Mouse (Mus musculus): ENCODE measurements around the gene Cmss1.

The Cmss1 gene

DNA sequence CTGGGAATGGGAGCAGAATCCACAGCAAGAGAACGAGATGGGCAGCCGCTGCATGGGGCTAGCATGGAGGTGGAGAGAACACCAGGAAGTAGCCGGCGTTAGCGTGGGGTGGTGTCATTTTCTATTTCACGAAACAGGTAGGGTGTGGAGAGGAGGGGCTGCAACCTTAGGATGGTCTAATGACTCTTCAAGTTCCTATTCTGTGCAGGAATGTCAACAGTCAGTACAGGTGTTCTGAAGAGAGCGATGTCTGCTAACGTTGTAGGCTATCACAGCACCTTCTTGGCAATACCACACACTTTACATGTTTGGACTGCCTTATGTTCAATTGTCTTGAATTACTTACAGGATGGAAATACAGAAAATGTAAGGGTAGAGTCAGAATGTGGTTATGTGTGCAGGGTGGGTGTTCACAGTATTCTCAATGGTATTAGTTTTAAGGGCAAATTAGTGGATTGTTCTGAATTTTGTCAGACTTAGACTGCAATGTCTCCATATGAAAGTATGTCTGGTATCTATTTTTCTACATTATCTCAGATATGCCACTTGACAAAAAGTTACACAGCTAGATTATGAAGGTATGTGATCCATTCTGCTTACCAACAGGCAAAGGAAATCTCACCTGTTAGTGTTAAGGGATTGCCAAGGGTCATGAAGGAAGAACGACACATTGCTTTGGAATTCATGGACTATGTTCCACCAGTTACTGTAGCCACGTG lies 311.3 kb downstream of the Cmss1 start:
- DNase-seq (ENCODE audit: extremely low spot score): no peak

GRCm38 (mm10) chr16:57292765-57293164 lies 313.9 kb downstream of the Cmss1 start, which contains the start of gene Tmem30c:
TSS of gene Tmem30c (minus strand) at chr16:57292865.
- no peak for DNase-seq (ENCODE audit: extremely low spot score)

DNA sequence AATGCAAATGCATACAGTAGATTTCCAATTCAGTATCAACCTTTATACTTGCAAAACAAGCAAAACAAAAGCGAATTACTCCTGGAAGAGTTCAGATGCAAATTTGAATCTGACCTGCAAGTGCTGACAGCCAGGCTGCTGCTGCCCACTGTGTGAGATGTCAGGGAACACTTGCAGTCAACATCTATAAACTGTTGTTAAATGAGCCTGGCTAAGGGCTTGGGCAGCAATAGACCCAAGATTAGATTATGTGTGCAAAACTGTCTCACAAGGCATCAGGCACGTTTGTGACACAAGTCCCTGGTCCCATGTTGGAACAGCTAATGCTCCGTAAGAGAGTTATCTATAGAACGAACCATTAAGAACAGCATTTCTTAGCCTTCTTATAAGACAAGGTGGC lies 314.4 kb downstream of the Cmss1 start:
- DNase-seq (ENCODE audit: extremely low spot score): no peak

DNA sequence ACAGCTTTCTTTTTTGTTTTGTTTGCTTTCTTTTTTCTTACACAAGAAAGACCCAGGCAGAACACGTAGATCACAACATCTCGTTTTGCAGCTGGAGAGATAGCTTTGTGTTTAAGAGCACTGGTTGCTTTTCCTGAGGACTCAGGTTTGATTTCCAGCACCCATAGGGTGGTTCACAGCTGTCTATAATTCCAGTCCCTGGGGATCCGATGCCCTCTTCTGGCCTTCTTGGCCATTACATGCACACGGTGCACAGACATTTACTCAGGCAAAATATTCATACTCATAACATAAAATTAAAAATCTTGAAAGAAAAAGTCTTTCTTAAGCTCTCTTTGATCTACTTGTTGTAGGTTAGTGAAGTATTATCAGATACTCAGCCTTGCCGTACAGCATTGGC lies 315.0 kb downstream of the Cmss1 start:
- no peak for DNase-seq (ENCODE audit: extremely low spot score)

GRCm38 (mm10) chr16:57281417-57281816 lies 325.2 kb downstream of the Cmss1 start:
- DNase-seq (ENCODE audit: extremely low spot score): no peak

- no peak for DNase-seq (ENCODE audit: extremely low spot score)
Measured at GRCm38 (mm10) chr16:57280221-57281217, 326.1 kb downstream of the Cmss1 start.

DNA sequence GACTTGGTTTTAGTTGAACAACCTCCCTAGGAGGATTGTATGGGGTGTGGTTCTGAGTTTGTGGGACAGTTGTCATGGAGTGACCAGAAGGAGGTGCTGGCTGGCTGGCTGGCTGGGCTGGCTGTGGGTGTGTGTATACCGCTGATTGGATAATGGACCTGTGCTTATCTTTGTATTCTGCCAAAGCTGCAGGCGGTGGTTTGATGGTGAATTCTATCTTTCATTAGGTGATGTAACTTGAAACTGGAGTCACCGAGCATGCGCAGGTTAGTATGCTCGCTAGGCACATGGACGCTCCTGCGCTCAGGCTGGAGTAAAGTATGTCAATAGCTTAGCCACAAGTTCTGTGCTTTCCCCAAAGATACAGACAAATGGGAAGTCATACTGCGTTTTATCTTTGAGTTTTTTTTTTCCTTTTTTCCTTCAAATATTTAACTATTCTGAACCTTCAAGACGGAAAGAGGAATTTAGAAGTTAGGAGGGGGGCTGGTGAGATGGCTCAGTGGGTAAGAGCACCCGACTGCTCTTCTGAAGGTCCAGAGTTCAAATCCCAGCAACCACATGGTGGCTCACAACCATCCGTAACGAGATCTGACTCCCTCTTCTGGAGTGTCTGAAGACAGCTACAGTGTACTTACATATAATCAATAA lies 327.6 kb downstream of the Cmss1 start:
- DNase-seq (ENCODE audit: extremely low spot score): no peak

GRCm38 (mm10) chr16:57269751-57270150 lies 336.9 kb downstream of the Cmss1 start:
- DNase-seq (ENCODE audit: extremely low spot score): no peak

DNA sequence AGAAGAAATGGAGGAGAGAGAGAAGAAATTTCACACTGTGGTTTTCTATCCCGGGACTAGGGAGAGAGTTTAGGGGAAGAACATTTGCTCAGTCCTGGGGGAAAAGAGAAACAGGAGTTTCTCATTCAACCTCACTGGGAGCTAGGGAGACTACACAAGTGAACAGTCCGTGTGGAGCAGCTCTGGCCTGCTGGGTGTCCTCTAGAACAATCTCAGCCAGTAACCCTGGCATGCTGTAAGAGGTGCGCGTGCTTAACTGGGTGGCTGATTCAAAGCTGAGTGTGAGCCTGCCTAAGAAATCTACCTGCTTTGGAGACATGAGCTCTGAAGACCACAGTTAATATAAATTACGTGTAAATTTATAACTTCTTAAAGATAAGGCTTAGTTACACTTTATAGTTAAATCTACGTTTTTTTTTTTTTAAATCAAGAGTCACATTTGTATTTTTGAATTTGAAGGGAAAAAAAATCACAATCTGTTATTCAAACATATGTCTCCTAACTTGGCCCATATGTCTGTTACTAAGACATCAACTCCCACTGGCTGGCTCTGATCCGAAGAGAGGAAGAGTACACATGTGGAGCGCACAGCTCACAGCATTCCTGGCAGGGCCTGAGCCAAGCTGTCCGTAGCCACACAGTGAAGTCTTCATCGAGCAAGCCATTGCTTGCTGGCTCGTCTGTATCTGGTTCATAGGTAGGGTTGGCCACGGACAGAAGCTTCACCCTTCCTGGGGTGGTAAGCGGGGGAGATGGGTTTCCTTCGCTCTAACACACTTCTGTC lies 338.4 kb downstream of the Cmss1 start:
- DNase-seq (ENCODE audit: extremely low spot score): no peak

GRCm38 (mm10) chr16:57267068-57267467 lies 339.6 kb downstream of the Cmss1 start:
- no peak for DNase-seq (ENCODE audit: extremely low spot score)

GRCm38 (mm10) chr16:57260152-57260551 lies 346.5 kb downstream of the Cmss1 start:
- DNase-seq (ENCODE audit: extremely low spot score): no peak

DNA sequence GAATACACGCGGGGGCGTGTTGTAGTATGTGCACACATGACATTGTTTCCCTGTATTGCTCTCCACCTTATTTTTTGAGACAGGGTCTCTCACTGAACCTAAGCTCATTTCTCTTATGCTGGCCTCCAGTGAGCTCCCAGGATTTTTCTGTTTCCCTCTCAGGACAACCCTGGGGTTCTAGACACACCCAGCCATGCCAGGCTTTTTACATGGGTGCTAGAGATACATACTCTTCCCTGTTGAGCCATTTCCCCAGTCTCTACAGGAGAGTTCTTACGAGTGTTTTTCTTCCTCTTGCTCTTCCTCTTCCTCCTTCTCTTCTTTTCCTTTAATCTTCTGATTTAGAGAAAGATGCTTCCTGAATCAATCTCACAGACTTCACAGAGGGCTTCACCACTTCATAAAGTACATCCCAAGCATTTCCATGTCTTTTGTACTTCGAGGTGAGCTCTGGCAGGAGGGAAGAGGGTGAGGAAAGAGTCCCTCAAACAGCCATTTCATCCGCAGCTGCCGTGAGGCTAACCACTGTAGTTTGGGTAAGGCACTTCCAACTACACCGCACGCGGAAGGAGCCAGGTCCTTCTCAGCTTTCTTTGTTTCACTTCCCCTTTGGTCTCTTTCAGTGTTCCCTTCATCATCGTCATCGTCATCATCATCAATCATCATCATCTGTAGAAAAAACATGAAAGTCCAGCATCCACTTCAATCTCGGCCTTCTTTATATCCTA lies 347.1 kb downstream of the Cmss1 start:
- DNase-seq (ENCODE audit: extremely low spot score): no peak

Data from embryo, embryonic 9.5 days (tissue).